Mouse (Mus musculus) lung, postnatal 0 days (tissue): ENCODE data around the gene Vdac2. TPM values are rescaled to one million over a fixed set of nuclear protein-coding genes. Genes with fewer than 3 reads are reported as not detected.

ENCODE experiments used
- ATAC-seq: fragments of 200-750 bp; cut with Nextera tagmentation; 2 replicates; pipeline ENCODE4 v1.8.0; 2017; ENCODE audit warnings: moderate library complexity
- DNase-seq: peaks from one replicate; pipeline ENCODE4 v3.0.0-alpha.2; 2016; ENCODE audit warnings: low spot score
- H3K27ac ChIP-seq: fragments of 300-500 bp; sonication (generic); 2 replicates; pipeline ENCODE4 v1.5.1; 2014; ENCODE audit warnings: antibody characterized with exemption, mild to moderate bottlenecking, low read length, mixed read lengths
- H3K27me3 ChIP-seq: fragments of 300-500 bp; sonication (generic); replicated peaks from 2 replicates; pipeline ENCODE4 v1.6.1; 2014; ENCODE audit warnings: low read length, mixed read lengths; ENCODE audit not compliant: insufficient read depth
- H3K36me3 ChIP-seq: fragments of 300-500 bp; sonication (generic); 2 replicates; pipeline ENCODE4 v1.6.1; 2014; ENCODE audit warnings: low read length, mixed read lengths; ENCODE audit not compliant: insufficient read depth
- H3K4me1 ChIP-seq: fragments of 300-500 bp; sonication (generic); 2 replicates; pipeline ENCODE4 v1.6.1; 2014; ENCODE audit warnings: antibody characterized with exemption, low read depth, low read length, mixed read lengths; ENCODE audit not compliant: insufficient read depth
- H3K4me2 ChIP-seq: fragments of 300-500 bp; sonication (generic); replicated peaks from 2 replicates; pipeline ENCODE4 v1.6.1; 2014; ENCODE audit warnings: low read depth, mild to moderate bottlenecking, low read length, moderate library complexity, mixed read lengths
- H3K4me3 ChIP-seq: fragments of 300-500 bp; sonication (generic); 2 replicates; pipeline ENCODE4 v1.5.1; 2014; ENCODE audit warnings: low read depth, low read length
- H3K9ac ChIP-seq: fragments of 300-500 bp; sonication (generic); replicated peaks from 2 replicates; pipeline ENCODE4 v1.6.1; 2014; ENCODE audit warnings: low read depth, mild to moderate bottlenecking
- H3K9me3 ChIP-seq: fragments of 300-500 bp; sonication (generic); 2 replicates; pipeline ENCODE4 v1.6.1; 2016; ENCODE audit warnings: low read length, mixed read lengths
- CTCF ChIP-seq: IDR thresholded peaks from 2 replicates; pipeline ENCODE4 v1.5.1; 2016; ENCODE audit warnings: antibody characterized with exemption, mild to moderate bottlenecking
- EP300 ChIP-seq: IDR thresholded peaks from 2 replicates; pipeline ENCODE4 v1.6.1; 2016; ENCODE audit warnings: antibody characterized with exemption, mild to moderate bottlenecking, control low read depth
- WGBS: fragments of 180-500 bp; shearing (Covaris S2); extraction: QIAGEN DNeasy Blood & Tissue Kit; methylation state at CpG from one replicate; pipeline ENCODE4 v1.1.7; 2014; 5-methylcytosine and 5-hydroxymethylcytosine counted together
- polyA plus RNA-seq: library from polyadenylated mRNA; unstranded; fragments of >200 nt; fragmentation: Nextera tagmentation; extraction: Ambion mirVana; gene quantifications from 2 replicates; pipeline ENCODE4 v1.2.1, GENCODE M21; 2015

The Vdac2 gene
- polyA plus RNA-seq, 1 experiment from 2014 or later: 221 TPM

DNA sequence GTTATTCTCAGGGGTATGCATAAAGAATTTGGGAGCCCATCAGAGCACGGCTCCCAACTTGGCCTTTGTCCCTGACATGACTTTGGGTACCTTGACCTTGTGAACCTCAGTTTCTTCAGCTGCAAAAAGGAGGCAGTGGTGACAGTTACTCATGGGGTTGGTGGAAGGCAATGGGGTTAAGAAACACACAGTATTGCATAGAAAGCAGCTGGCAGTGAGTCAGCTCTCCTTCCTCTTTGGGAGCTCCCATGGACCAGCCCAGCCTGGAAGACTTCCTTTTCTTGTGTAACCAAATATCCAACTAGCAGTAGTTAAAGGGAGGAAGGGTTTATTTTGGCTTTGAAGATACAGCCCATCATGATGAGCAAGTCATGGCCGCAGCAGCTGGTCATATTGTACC is 65.4 kb downstream of the Vdac2 start:
- TF ChIP-seq CTCF: no peak
- TF ChIP-seq EP300: no peak
- no peak overlapping the region for H3K27ac ChIP-seq
- H3K4me1 ChIP-seq: no peaks in the 10 kb centered on the region

DNA sequence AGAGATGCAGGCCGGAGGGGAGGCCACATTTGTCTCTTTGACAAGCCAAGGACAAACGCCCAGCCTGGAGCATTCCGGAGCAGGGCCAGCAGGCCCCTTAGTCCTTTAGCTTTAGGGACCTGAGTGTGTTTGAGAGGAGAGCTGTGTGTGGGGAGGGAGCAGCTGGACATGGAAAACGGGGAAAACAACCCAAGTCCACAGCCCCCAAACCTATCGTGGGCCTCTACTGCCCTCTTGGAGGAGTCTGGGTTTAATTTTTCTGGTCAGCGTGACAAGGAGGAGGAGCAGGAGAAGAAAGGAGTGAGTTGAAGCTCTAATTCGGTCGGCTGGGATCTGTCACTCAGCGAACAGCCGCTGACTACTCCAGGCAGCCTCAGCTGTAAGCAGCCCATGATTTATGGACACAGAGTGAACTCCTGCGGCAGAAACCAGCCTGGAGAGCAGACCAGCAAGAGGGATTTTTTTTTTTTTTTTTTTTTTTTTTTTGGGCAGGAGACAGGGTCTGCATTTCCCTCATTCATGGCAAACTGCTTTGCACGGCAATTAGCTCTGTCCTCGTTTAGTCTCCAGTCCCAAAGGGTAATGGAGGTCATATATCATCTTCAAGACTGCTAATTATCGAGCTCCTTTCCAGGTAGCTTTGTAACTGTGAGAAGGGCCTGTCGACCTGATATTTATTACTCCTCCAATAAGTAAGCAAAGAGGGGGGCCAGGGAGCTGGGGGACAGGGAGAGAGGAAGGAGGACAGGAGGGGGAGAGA is 66.7 kb downstream of the Vdac2 start:
- TF ChIP-seq CTCF (peak; percentile 35), EP300 (no peak)
- Histone ChIP-seq H3K4me2 (no peak overlapping the region), H3K9me3 (no peaks in the 10 kb centered on the region), H3K4me3 (no peak overlapping the region), H3K36me3 (no peaks in the 10 kb centered on the region), H3K27me3 (no peaks in the 10 kb centered on the region), H3K4me1 (no peaks in the 10 kb centered on the region), H3K27ac (0 out of 2 replicates have a peak overlapping the region, but pooled peaks have one; percentile 17), H3K9ac (no peak overlapping the region)
- WGBS: 14% methylated on average over 15 of the region's 15 CpGs
- DNase-seq (peak; percentile 66), ATAC-seq (peak; percentile 78)

More for the DNA sequence above, 65.4 kb downstream of the Vdac2 start:
- WGBS: 75% methylated on average over 2 of the region's 2 CpGs
- DNase-seq: peak; percentile 82
- Histone ChIP-seq H3K4me2 (no peak overlapping the region), H3K36me3 (no peaks in the 10 kb centered on the region), H3K9me3 (no peaks in the 10 kb centered on the region), H3K4me3 (no peak overlapping the region), H3K27me3 (no peaks in the 10 kb centered on the region), H3K9ac (no peak overlapping the region)
- ATAC-seq: peak; percentile 71

DNA sequence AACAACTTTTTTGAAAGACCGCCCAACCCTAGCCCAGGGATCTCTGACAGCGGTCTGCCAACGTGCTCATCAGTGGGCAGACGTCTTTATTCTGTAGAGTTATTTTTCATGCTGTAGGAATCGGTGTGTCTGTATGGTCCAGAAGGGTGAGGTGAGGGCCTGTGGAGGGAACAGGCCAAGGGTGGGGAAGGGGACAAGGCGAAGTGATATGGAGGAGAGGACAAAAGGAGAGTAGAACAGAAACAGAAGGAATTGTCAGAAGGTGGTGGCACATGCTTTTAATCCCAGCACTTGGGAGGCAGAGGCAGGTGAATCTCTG is 67.3 kb downstream of the Vdac2 start:
- Histone ChIP-seq H3K4me2 (no peak overlapping the region), H3K9me3 (no peaks in the 10 kb centered on the region), H3K4me1 (no peaks in the 10 kb centered on the region), H3K36me3 (no peaks in the 10 kb centered on the region), H3K4me3 (no peak overlapping the region), H3K27ac (no peak overlapping the region), H3K9ac (no peak overlapping the region), H3K27me3 (no peaks in the 10 kb centered on the region)
- no peak for ATAC-seq
- TF ChIP-seq EP300 (no peak), CTCF (no peak)
- no peak for DNase-seq
- WGBS: 65% methylated on average over 6 of the region's 6 CpGs

Other genes with a start within 250 kb of the Vdac2 start
- 0.16 and 0.24 TPM in 2 replicates for gene Dupd1, start 110.7 kb upstream of the Vdac2 start, polyA plus RNA-seq
- gene Samd8, start 74.7 kb upstream of the Vdac2 start, polyA plus RNA-seq: 7.1 and 8.1 TPM in 2 replicates
- 0.20 and 0.29 TPM in 2 replicates for gene Dusp13, start 74.1 kb upstream of the Vdac2 start, polyA plus RNA-seq
- gene Comtd1, start 23.7 kb downstream of the Vdac2 start, polyA plus RNA-seq: 13.0 and 14.7 TPM in 2 replicates
- 16.7 and 18.6 TPM in 2 replicates for gene Zfp503, start 164.4 kb downstream of the Vdac2 start, polyA plus RNA-seq
- gene Lrmda, start 194.5 kb downstream of the Vdac2 start, polyA plus RNA-seq: 0.86 and 1.6 TPM in 2 replicates